Mouse (Mus musculus) G1E-ER4 (cell line): ENCODE results near the gene Tenm4. TPM values are rescaled to one million over a fixed set of nuclear protein-coding genes. Genes with fewer than 3 reads are reported as not detected.

Source experiments
- GATA1 ChIP-seq: IDR thresholded peaks from one replicate; pipeline ENCODE4 v1.8.0; 2012; ENCODE audit warnings: low read length, inconsistent platforms
- polyA plus RNA-seq: library from polyadenylated mRNA; stranded (reverse); fragments of >175 nt; gene quantifications from 2 replicates; pipeline ENCODE4 v1.2.3, GENCODE M21; 2012

The Tenm4 gene
- polyA plus RNA-seq, 1 experiment, result not detected

GRCm38 (mm10) chr7:96566260-96566659 lies 395.2 kb downstream of the Tenm4 start:
- no peak for TF ChIP-seq GATA1

- TF ChIP-seq GATA1, result no peak
These were observed 397.0 kb downstream of the Tenm4 start for GRCm38 (mm10) chr7:96568034-96568433.

GRCm38 (mm10) chr7:96570965-96571364 lies 399.9 kb downstream of the Tenm4 start:
- no peak for TF ChIP-seq GATA1

DNA sequence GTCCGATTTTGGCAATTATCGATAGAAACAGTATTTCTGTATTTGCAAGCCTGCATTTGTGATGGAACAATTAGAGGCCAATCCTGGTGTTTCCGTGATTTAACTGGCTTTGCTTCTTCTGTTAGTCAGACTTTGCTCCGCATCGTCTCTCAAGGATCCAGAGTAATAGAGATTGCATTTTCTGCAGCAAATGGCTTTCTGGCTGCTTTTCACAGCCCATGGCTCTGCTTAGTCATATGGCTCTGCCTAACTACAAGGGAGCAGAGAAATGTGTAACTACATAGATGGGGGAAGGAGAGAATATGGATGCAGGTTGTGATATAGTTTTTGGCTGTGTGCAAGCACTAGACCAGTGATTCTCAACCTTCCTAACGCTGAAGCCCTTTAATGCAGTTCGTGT lies 401.9 kb downstream of the Tenm4 start:
- TF ChIP-seq GATA1, result no peak

DNA sequence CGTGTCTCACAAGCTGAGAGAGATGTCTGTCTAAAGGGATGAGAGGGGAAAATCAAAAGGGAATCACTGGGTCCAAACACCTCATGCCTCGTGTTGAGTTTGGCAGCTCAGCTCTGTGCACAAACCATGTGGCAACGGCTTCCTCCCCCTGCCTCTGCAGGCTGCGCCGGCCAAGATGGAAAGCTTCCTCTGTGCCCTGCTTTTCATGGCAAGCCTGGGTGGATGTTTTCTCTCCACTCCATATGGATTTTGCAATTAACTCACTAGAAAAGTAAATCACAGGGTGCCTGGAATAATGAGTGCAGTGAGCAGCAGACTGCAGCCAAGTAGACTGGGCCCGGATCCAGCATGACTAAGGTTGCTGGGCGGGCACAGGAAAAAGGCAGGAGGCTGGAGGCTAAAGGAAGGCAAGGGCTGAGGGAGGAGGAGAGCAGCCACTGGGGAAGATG lies 404.2 kb downstream of the Tenm4 start:
- no peak for TF ChIP-seq GATA1

GRCm38 (mm10) chr7:96582752-96583151 lies 411.7 kb downstream of the Tenm4 start:
- TF ChIP-seq GATA1, result no peak

- no peak for TF ChIP-seq GATA1
These were observed 416.4 kb downstream of the Tenm4 start for GRCm38 (mm10) chr7:96587403-96587802.

- no peak for TF ChIP-seq GATA1
These were observed 417.5 kb downstream of the Tenm4 start for GRCm38 (mm10) chr7:96588567-96588966.

DNA sequence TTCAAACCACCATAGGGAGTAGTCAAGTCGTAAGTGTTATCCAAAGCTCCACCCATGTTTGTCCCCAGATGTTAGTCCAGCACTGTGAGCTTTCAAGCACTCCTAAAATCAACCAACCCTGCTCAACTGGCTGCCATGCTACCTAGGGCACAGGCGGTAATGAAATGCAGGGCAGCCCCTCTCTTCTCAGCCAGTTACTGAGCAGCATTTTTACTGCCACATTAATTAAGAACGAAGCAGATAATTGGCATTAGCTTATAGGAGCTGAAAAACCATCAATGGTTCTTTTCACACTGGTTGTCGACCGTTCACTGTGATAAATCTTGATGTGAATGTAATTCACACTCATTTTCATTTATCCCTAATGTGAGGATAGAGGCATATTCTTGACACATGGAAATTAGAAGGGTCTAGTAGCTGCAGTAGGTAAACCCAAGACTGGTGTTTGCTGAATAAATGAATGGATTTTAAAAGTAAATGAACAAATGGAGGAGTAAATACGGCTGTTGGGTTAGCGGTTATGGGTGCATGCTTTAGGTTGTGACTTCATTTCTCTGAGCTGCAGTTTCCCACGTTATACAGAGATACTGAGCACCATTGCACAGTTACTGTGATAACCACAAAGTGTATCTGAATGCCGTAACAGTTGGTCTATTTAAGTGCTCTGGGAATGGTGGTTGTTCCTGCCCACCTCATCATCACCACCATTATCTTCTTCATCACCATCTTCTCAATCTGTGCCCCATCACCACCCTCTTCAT lies 424.7 kb downstream of the Tenm4 start:
- TF ChIP-seq GATA1, result no peak

DNA sequence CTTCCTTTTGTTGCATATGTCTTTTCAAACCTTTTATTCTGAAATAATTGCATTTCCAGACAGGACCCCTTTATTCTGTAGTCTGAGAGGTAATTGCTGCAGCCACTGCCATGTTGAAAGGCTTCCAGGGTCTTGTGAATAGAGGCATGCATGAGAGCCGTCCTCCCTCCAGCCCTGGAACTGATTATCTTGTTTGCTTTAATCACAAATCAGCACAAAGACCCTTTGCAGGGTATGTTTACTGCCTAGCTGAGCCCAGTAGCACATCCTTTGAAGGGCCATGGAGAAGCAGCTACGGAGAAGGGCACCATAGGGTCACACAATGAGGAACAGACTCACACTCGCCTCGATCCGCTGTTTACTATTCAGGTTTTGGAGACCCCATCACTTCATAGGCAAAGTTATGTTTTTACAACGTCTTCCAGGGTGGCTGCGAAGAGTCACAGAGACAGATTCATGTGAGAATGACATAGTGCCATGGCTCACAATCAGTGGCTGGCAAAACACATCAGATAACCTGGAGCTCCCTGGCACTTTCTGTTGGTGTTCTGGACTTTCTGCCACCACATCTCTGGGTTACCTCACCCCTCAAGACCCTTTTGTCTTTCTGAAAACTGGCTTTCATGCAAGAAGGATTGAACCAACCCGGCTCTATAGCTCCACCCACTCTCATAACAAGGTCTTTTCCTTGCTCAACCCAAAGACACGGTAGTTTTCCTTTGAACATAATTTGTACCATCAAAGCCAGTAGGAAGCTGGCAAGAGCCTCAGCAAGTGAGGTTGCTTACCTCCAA lies 425.6 kb downstream of the Tenm4 start:
- no peak for TF ChIP-seq GATA1

DNA sequence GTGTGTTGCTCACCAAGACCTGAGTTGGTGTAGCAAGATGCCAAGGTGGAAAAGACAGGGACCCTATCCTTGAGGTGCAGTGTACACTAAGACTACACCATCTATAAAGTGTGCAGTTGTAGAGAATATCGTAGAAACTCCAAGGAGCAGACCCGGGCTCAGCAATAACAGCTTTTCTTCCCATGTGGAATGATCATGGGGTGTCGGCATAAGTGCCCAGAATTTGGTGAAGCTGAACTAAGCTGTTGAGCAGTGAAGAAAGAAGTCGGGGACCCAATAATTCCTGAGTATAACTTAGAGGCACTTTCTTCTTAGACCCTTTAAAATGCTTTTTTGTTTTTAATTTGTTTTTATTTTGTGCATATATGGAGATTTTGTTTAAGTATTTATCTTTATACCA lies 426.8 kb downstream of the Tenm4 start:
- no peak for TF ChIP-seq GATA1

DNA sequence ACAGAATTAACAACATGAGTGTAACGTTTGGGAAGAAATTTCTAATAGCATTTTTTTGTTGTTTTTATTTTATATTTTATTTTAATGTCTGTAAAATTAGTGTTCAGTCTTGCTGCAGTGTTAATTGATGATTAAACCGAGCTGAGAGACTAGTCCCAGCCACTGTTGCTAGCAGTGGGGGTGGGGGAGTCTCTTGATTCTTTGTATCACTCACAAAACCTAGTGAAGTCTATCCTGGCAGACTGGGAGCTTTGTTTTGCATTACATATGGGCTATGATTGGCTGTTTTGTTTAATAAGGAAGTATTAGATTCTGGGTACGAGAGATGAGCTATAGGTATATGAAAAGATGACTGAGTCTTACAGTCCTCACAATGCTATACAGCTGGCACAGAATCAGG lies 428.0 kb downstream of the Tenm4 start:
- TF ChIP-seq GATA1, result no peak

DNA sequence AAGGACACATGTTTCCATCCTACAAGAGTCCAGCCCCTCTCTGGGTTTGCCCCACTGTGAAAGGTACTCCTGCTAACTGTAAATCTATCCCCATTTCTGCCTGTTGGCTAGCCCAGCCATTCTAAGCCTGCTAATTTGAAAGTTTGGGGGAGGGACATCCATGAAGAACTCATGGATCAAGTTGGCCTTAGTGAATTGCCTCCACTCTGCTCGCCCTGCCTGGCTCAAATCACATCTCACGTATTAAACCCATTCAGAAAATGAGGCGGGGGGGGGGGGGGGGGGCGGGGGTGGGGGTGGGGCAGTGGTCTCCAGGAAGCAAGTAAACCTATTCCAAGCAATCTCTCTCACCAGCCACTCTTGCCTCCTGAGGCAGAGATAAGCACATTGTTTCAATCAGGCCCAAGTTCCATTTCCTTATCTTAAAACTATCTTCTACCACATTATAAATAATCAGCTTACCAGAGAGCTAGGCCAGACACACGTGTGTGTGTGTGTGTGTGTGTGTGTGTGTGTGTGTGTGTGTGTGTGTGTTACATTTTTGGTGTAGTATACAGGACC lies 429.4 kb downstream of the Tenm4 start:
- no peak for TF ChIP-seq GATA1

DNA sequence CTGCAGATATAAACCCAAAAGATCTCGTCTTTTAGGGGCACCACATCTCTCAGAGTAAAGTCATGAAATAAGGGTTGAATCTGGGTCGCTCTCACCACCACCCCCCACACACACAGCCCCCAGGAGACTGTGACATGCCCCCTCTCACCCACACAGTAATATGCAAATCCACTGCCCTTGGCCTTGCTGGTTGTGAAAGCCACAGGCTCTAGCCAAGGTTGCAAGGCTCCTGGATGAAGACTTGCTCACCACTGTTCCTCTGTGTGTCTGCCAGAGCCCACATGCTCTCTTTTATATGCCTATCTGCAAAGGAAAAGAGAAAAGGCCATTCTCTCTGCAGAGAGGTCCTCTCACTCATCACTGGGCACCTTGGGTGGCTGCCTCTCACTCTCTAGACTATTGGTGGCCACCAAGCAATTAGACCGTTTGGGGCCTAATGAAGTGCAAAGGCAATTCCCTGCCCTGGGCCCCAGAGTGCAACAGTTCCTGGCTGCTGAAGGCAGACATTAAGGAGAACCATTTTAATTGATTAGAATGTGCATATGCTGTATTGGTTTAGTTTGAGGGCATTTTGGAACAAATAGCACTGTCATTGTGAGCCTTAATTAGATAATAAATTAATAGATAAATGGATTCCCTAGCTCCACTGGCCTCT lies 433.2 kb downstream of the Tenm4 start:
- TF ChIP-seq GATA1, result no peak

- no peak for TF ChIP-seq GATA1
These were observed 434.3 kb downstream of the Tenm4 start for GRCm38 (mm10) chr7:96605316-96605715.
